Mouse (Mus musculus) C2C12 (cell line): ENCODE measurements around the gene Cacna1h.

ENCODE experiments used
- CTCF ChIP-seq: IDR thresholded peaks from one replicate; pipeline ENCODE4 v1.5.1; 2011; ENCODE audit not compliant: control insufficient read depth, insufficient read depth, insufficient read length
- USF1 ChIP-seq: IDR thresholded peaks from one replicate; pipeline ENCODE4 v1.6.1; 2011; ENCODE audit warnings: low read depth, mild to moderate bottlenecking, control low read depth, moderate library complexity

- no peak for TF ChIP-seq CTCF
- TF ChIP-seq USF1 = no peak
Observed at GRCm38 (mm10) chr17:25418926-25419325, 14.7 kb downstream of the Cacna1h start.
